Mouse (Mus musculus) CH12.LX (cell line): ENCODE measurements around the gene Adra2b. TPM values are rescaled to one million over a fixed set of nuclear protein-coding genes. Genes with fewer than 3 reads are reported as not detected.
A peak's percentile ranks its signal among the peaks of the same experiment; 100 is the strongest.

Source experiments
- DNase-seq: peaks from one replicate; pipeline ENCODE4 v3.0.0-alpha.2; 2013; ENCODE audit errors: extremely low read depth
- H3K27ac ChIP-seq: 2 replicates; pipeline ENCODE4 v1.5.1; 2012; ENCODE audit warnings: low read depth, mild to moderate bottlenecking, control low read depth, moderate library complexity; ENCODE audit not compliant: insufficient read depth
- H3K27me3 ChIP-seq: replicated peaks from 2 replicates; pipeline ENCODE3; 2012; ENCODE audit warnings: inconsistent platforms
- H3K36me3 ChIP-seq, 2 experiments: replicated peaks in 1 of 2; 2 replicates each; pipeline versions ENCODE3 to v1.6.1; 2012; ENCODE audit warnings: inconsistent platforms in 1 of 2, low read length in 1 of 2, mild to moderate bottlenecking in 1 of 2, mixed read lengths in 1 of 2, moderate library complexity in 1 of 2; ENCODE audit not compliant: control insufficient read depth in 1 of 2, insufficient read depth in 1 of 2
- H3K4me1 ChIP-seq, 2 experiments: 2 replicates each; pipeline ENCODE4 v1.6.1; 2012; ENCODE audit warnings: inconsistent platforms in 1 of 2, moderate library complexity in 1 of 2; ENCODE audit not compliant: insufficient read depth in 2 of 2, control insufficient read depth in 1 of 2
- H3K4me2 ChIP-seq: 2 replicates; pipeline ENCODE4 v1.6.1; 2012; ENCODE audit warnings: low read depth, mild to moderate bottlenecking, control low read depth; ENCODE audit not compliant: poor library complexity, insufficient read depth, severe bottlenecking
- H3K4me3 ChIP-seq, 3 experiments: fragments of 150-350 bp in 1 of 3; sonication (generic) in 1 of 3; replicated peaks in 1 of 3; 2 replicates each; pipeline versions ENCODE3 to v1.5.1; 2011 to 2012; ENCODE audit warnings: low read depth in 2 of 3, low read length in 2 of 3, mild to moderate bottlenecking in 2 of 3, moderate library complexity in 2 of 3, control low read depth in 1 of 3, improper control_type of control experiment in 1 of 3, inconsistent platforms in 1 of 3, mixed read lengths in 1 of 3; ENCODE audit not compliant: poor library complexity in 1 of 3
- H3K79me2 ChIP-seq: replicated peaks from 2 replicates; pipeline ENCODE4 v1.6.1; 2012; ENCODE audit warnings: mild to moderate bottlenecking, moderate library complexity; ENCODE audit not compliant: control insufficient read depth, poor library complexity, insufficient read depth, severe bottlenecking; ENCODE audit errors: extremely low read depth
- H3K9ac ChIP-seq: 2 replicates; pipeline ENCODE4 v1.6.1; 2012; ENCODE audit warnings: low read depth, mild to moderate bottlenecking, control low read depth, moderate library complexity; ENCODE audit not compliant: insufficient read depth
- H3K9me3 ChIP-seq: replicated peaks from 2 replicates; pipeline ENCODE3; 2012; ENCODE audit warnings: low read length, inconsistent platforms, mixed read lengths
- BHLHE40 ChIP-seq: IDR thresholded peaks from 2 replicates; pipeline ENCODE4 v1.6.1; 2011; ENCODE audit warnings: mild to moderate bottlenecking, low read depth, low read length, improper control_type of control experiment
- CHD1 ChIP-seq: IDR thresholded peaks from 2 replicates; pipeline ENCODE4 v1.6.1; 2012; ENCODE audit warnings: low read depth, low read length, improper control_type of control experiment, inconsistent platforms
- CTCF ChIP-seq, 2 experiments: IDR thresholded peaks in 1 of 2; conservative IDR thresholded peaks in 1 of 2; 2 replicates each; pipeline ENCODE4 v1.5.1; 2011 to 2012; ENCODE audit warnings: low read depth in 2 of 2, low read length in 2 of 2, improper control_type of control experiment in 1 of 2, inconsistent platforms in 1 of 2, mild to moderate bottlenecking in 1 of 2, moderate library complexity in 1 of 2
- E2F4 ChIP-seq: IDR thresholded peaks from 2 replicates; pipeline ENCODE4 v1.6.1; 2011; ENCODE audit warnings: low read depth, low read length, improper control_type of control experiment; ENCODE audit not compliant: insufficient replicate concordance
- ELF1 ChIP-seq: IDR thresholded peaks from 2 replicates; pipeline ENCODE4 v1.6.1; 2014; ENCODE audit warnings: low read depth, mild to moderate bottlenecking, inconsistent platforms, low read length, improper control_type of control experiment
- EP300 ChIP-seq: IDR thresholded peaks from 2 replicates; pipeline ENCODE4 v1.6.1; 2011; ENCODE audit warnings: low read length, improper control_type of control experiment
- ETS1 ChIP-seq: conservative IDR thresholded peaks from 2 replicates; pipeline ENCODE4 v1.6.1; 2012; ENCODE audit warnings: low read depth, mild to moderate bottlenecking, inconsistent platforms, low read length, improper control_type of control experiment, moderate library complexity
- GABPA ChIP-seq: IDR thresholded peaks from 2 replicates; pipeline ENCODE4 v1.6.1; 2012; ENCODE audit warnings: low read depth, low read length, improper control_type of control experiment, inconsistent platforms; ENCODE audit not compliant: insufficient replicate concordance
- JUN ChIP-seq: IDR thresholded peaks from 2 replicates; pipeline ENCODE4 v1.6.1; 2011; ENCODE audit warnings: low read depth, mild to moderate bottlenecking, low read length, improper control_type of control experiment, moderate library complexity; ENCODE audit not compliant: insufficient read depth
- JUND ChIP-seq: conservative IDR thresholded peaks from 2 replicates; pipeline ENCODE4 v1.6.1; 2011; ENCODE audit warnings: low read depth, low read length, improper control_type of control experiment
- MAFK ChIP-seq: IDR thresholded peaks from 2 replicates; pipeline ENCODE4 v1.6.1; 2011; ENCODE audit warnings: low read length, improper control_type of control experiment; ENCODE audit not compliant: insufficient replicate concordance
- MAZ ChIP-seq: IDR thresholded peaks from 2 replicates; pipeline ENCODE4 v1.6.1; 2012; ENCODE audit warnings: low read depth, mild to moderate bottlenecking, inconsistent platforms, low read length, improper control_type of control experiment, moderate library complexity
- MEF2A ChIP-seq: IDR thresholded peaks from 2 replicates; pipeline ENCODE4 v1.6.1; 2014; ENCODE audit warnings: low read depth, mild to moderate bottlenecking, inconsistent platforms, low read length, improper control_type of control experiment, borderline replicate concordance
- MXI1 ChIP-seq: IDR thresholded peaks from 2 replicates; pipeline ENCODE4 v1.6.1; 2011; ENCODE audit warnings: mild to moderate bottlenecking, low read depth, low read length, improper control_type of control experiment
- MYC ChIP-seq: IDR thresholded peaks from 2 replicates; pipeline ENCODE4 v1.6.1; 2011; ENCODE audit warnings: low read depth, mild to moderate bottlenecking, improper control_type of control experiment, low read length
- NELFE ChIP-seq: IDR thresholded peaks from 2 replicates; pipeline ENCODE4 v1.6.1; 2011; ENCODE audit warnings: low read depth, low read length, improper control_type of control experiment
- NRF1 ChIP-seq: IDR thresholded peaks from 2 replicates; pipeline ENCODE4 v1.6.1; 2014; ENCODE audit warnings: low read depth, mild to moderate bottlenecking, inconsistent platforms, low read length, improper control_type of control experiment, moderate library complexity
- PAX5 ChIP-seq: IDR thresholded peaks from 2 replicates; pipeline ENCODE4 v1.6.1; 2012; ENCODE audit warnings: low read length, inconsistent platforms, mixed read lengths
- POLR2A ChIP-seq: IDR thresholded peaks from 2 replicates; pipeline ENCODE4 v1.6.1; 2011; ENCODE audit warnings: low read depth, mild to moderate bottlenecking, improper control_type of control experiment, low read length
- RAD21 ChIP-seq: IDR thresholded peaks from 2 replicates; pipeline ENCODE4 v1.6.1; 2011; ENCODE audit warnings: low read depth, mild to moderate bottlenecking, low read length, improper control_type of control experiment, moderate library complexity
- RCOR1 ChIP-seq: conservative IDR thresholded peaks from 2 replicates; pipeline ENCODE4 v1.6.1; 2012; ENCODE audit warnings: low read depth, mild to moderate bottlenecking, inconsistent platforms, low read length, improper control_type of control experiment
- SIN3A ChIP-seq: IDR thresholded peaks from 2 replicates; pipeline ENCODE4 v1.6.1; 2012; ENCODE audit warnings: low read length, improper control_type of control experiment, inconsistent platforms
- TBP ChIP-seq: conservative IDR thresholded peaks from 2 replicates; pipeline ENCODE4 v1.6.1; 2011; ENCODE audit warnings: low read depth, low read length, improper control_type of control experiment
- TCF12 ChIP-seq: IDR thresholded peaks from 2 replicates; pipeline ENCODE4 v1.6.1; 2014; ENCODE audit warnings: low read depth, mild to moderate bottlenecking, inconsistent platforms, low read length, improper control_type of control experiment
- UBTF ChIP-seq: IDR thresholded peaks from 2 replicates; pipeline ENCODE4 v1.6.1; 2012; ENCODE audit warnings: low read depth, mild to moderate bottlenecking, inconsistent platforms, low read length, improper control_type of control experiment, moderate library complexity
- USF1 ChIP-seq: IDR thresholded peaks from 2 replicates; pipeline ENCODE4 v1.6.1; 2014; ENCODE audit warnings: low read depth, mild to moderate bottlenecking, inconsistent platforms, low read length, improper control_type of control experiment
- USF2 ChIP-seq: conservative IDR thresholded peaks from 2 replicates; pipeline ENCODE4 v1.6.1; 2011; ENCODE audit warnings: low read depth, low read length, improper control_type of control experiment
- ZKSCAN1 ChIP-seq: IDR thresholded peaks from 2 replicates; pipeline ENCODE4 v1.6.1; 2012; ENCODE audit warnings: low read depth, inconsistent platforms, low read length, improper control_type of control experiment, borderline replicate concordance
- ZMIZ1 ChIP-seq: IDR thresholded peaks from 2 replicates; pipeline ENCODE4 v1.6.1; 2012; ENCODE audit warnings: low read depth, mild to moderate bottlenecking, inconsistent platforms, low read length, improper control_type of control experiment
- dilution Hi-C: fragments of 300-500 bp; cut with MboI; formaldehyde crosslinking; loops from 2 replicates; pipeline ENCODE4 v1.14.3; 2020; ENCODE audit warnings: low sequenced_read_pairs; ENCODE audit not compliant: extremely low pct_unique_long_range_greater_than_20kb, extremely low pct_ligation_motif_present
- in situ Hi-C: fragments of 300-500 bp; cut with MboI; formaldehyde crosslinking; loops from 3 replicates; pipeline ENCODE4 v1.14.3; 2019; ENCODE audit warnings: low sequenced_read_pairs, low pct_ligation_motif_present, low pct_unique_long_range_greater_than_20kb, mixed read lengths
- polyA plus RNA-seq: library from polyadenylated mRNA; unstranded; fragments of >175 nt; gene quantifications from 2 replicates; pipeline ENCODE4 v1.2.1, GENCODE M21; 2012; ENCODE audit warnings: low read depth; ENCODE audit not compliant: insufficient read length
- total RNA-seq, 2 experiments: library from RNA; depleted of rRNA; stranded (reverse); fragments of 300-350 nt in 1 of 2; fragments of >200 nt in 1 of 2; gene quantifications; 2 replicates each; pipeline ENCODE4 v1.2.3; 2012 to 2014

Gene Adra2b
- total and polyA plus RNA-seq, 3 experiments: 0.08 TPM; not detected in 2

DNA sequence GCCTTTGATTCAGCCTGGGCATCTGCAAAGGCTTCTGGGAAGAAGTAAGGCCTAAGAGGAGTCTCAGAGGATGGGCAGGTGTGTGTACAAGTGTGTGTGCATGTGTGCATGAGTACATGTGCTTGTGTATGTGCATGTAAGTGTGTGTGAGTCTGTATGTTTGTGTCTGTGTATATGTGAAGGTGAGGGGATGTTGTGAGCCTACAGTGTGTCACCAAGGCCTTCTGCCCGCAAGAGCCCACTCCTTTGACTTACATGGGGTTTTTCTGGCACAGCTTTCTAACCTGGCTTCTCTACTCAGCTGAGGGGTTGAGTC is 47.9 kb upstream of the Adra2b start:
- in situ Hi-C loops (no loop called here), dilution Hi-C loops (no loop called here)
- no peak for DNase-seq
- TF ChIP-seq MAZ: no peak
- no peak for TF ChIP-seq NRF1
- TF ChIP-seq POLR2A: no peak
- TF ChIP-seq MAFK: no peak
- TF ChIP-seq TCF12: no peak
- no peak for TF ChIP-seq GABPA
- TF ChIP-seq PAX5: no peak
- no peak for TF ChIP-seq USF1
- no peak for TF ChIP-seq ELF1
- no peak for TF ChIP-seq SIN3A
- no peak for TF ChIP-seq ETS1
- no peak for TF ChIP-seq RCOR1
- no peak for TF ChIP-seq EP300
- no peak for TF ChIP-seq UBTF
- TF ChIP-seq RAD21: no peak
- TF ChIP-seq CHD1: no peak
- TF ChIP-seq JUND: no peak
- TF ChIP-seq ZMIZ1: no peak
- no peak for TF ChIP-seq ZKSCAN1
- Histone ChIP-seq H3K36me3 (no peaks in the 10 kb centered on the region), H3K27ac (peak overlapping the region; percentile 18; the same call in 1 of the 2 replicates), H3K9ac (no peak overlapping the region), H3K9me3 (peaks cover 6% of the 10 kb centered on the region), H3K4me1 (peaks cover 23 to 65% of the 10 kb centered on the region in 2 experiments), H3K27me3 (no peaks in the 10 kb centered on the region), H3K79me2 (no peaks in the 10 kb centered on the region), H3K4me3 (no peak overlapping the region), H3K4me2 (no peak overlapping the region)

DNA sequence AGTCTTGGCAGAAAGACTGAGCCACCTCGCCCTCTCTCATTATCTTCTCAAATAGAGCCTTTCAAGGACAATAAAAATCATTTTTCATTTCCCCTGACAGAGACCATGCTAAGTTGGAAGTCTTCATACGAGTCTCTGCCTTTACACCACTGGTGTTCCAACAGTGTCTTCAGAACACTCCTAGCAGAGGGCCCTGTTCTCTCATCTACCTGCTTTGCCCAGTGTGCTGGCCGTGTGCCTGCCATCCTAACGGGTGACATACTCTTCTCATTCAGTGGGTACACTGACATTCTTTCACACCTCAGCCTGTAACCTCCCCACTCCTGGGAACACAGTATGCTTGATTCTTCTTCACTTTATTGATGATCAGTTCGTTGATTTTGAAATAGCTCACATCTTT is 46.6 kb upstream of the Adra2b start:
- dilution Hi-C loops: no loop called here
- Histone ChIP-seq H3K4me1 (peaks cover 19 to 65% of the 10 kb centered on the region in 2 experiments), H3K4me2 (no peak overlapping the region)

More for the DNA sequence above, 46.6 kb upstream of the Adra2b start:
- TF ChIP-seq USF1 (no peak), JUN (no peak), ZMIZ1 (no peak), BHLHE40 (no peak), NELFE (no peak), MYC (no peak), UBTF (no peak), CHD1 (no peak), RCOR1 (no peak), MXI1 (no peak), MEF2A (no peak), ZKSCAN1 (no peak), TBP (no peak), USF2 (no peak), E2F4 (no peak), JUND (no peak), CTCF (conservative IDR thresholded peaks at IDR 0.05 in 1 of 2, IDR thresholded peaks at IDR 0.05 in 1 of 2; ENCODE audit: low read depth in 2 of 2, low read length in 2 of 2) (no peak)
- TF ChIP-seq, all 38 proteins: peak for 0
- no peak for DNase-seq
- Histone ChIP-seq H3K36me3 (no peaks in the 10 kb centered on the region), H3K79me2 (no peaks in the 10 kb centered on the region), H3K27ac (no peak overlapping the region), H3K9ac (no peak overlapping the region), H3K27me3 (no peaks in the 10 kb centered on the region), H3K4me3 (no peak overlapping the region), H3K9me3 (peaks cover 6% of the 10 kb centered on the region)
- in situ Hi-C loops: no loop called here
